Mouse (Mus musculus): ENCODE data around the gene Megf8.

Gene Megf8

DNA sequence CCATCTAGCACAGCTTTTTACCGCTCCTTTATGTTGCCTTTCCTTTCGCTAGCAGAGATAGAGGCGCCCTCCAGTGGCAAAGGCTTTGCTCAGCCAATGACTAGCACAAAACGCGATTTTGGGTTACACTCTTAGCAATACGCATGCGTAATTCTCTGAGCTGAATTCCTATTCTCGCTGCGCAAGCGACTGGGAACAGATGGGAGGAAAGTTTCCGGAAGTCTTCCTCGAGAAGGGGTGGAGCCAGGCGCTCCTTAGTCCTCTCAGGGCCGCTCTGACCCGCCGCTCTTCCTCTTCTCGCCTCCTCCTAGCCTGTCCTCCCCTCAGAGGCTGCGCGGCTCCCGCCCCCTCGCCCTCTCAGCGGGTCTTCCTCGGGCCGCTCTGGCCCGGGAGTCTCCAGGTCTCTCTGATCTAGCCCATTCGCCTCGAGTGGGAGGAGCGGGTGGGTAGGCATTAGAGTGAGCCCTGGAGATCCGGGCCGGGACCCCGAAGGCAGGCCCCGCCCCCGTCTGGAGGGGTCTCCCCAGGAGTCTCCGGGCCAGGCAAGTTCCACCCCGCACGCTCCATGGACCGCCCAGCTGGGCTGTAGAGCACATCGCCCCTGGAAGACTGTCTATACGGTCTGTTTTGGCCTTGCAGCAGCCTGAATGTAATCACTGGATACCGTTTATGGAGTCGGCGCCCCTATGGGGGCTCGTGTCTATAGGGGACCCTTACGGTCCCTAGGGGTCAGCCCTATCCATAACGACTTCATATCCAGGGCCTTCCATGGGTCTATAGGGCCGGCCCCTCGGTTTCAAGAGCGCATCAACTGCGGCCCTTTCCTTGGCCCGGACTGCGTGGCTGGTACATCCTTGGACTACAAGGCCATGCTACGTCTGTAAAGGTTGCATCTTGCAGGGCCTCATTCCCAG lies at the start of gene Megf8:
Gene Megf8, plus strand, starts transcription at position 633 of the 914 bp plus-strand sequence.
- peak; percentile 98 for DNase-seq (ENCODE audit: low read depth, low spot score)

DNA sequence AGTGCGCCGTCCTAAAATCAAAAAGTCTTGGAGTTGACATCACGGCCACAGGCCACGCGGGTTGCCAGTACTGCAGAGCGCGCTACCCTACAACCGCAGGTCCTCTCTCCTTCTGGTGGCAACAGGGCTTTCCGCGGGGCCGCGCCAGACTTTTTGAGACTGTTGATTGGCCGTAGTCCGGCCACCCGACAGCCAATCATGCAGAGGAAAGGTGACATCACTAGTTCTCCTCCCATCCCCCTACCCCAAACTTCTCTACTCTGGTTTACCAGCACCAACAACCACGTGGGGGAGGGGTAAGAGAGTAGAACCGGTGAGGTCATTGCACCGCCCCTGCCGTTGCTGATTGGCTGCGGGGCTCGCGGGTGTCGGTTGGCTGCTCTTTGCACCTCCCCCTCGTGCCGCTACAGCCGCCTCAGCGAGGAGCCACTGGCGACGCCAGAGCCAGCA lies 49.6 kb upstream of the Megf8 start, which contains the start of gene Cic:
Gene Cic, plus strand, starts transcription at position 404 of the 450 bp plus-strand sequence.
- DNase-seq (ENCODE audit: low read depth, low spot score): peak; percentile 98

- DNase-seq (ENCODE audit: low read depth, low spot score): peak; percentile 100
These were observed 49.1 kb upstream of the Megf8 start for GRCm38 (mm10) chr7:25267751-25268463.

GRCm38 (mm10) chr7:25268588-25268987 lies 48.4 kb upstream of the Megf8 start:
- no peak for DNase-seq (ENCODE audit: low read depth, low spot score)

GRCm38 (mm10) chr7:25269029-25269428 lies 47.9 kb upstream of the Megf8 start:
- no peak for DNase-seq (ENCODE audit: low read depth, low spot score)

GRCm38 (mm10) chr7:25269545-25270271 lies 47.3 kb upstream of the Megf8 start:
- no peak for DNase-seq (ENCODE audit: low read depth, low spot score)

- DNase-seq (ENCODE audit: low read depth, low spot score): no peak
These were observed 46.0 kb upstream of the Megf8 start for GRCm38 (mm10) chr7:25270652-25271633.

DNA sequence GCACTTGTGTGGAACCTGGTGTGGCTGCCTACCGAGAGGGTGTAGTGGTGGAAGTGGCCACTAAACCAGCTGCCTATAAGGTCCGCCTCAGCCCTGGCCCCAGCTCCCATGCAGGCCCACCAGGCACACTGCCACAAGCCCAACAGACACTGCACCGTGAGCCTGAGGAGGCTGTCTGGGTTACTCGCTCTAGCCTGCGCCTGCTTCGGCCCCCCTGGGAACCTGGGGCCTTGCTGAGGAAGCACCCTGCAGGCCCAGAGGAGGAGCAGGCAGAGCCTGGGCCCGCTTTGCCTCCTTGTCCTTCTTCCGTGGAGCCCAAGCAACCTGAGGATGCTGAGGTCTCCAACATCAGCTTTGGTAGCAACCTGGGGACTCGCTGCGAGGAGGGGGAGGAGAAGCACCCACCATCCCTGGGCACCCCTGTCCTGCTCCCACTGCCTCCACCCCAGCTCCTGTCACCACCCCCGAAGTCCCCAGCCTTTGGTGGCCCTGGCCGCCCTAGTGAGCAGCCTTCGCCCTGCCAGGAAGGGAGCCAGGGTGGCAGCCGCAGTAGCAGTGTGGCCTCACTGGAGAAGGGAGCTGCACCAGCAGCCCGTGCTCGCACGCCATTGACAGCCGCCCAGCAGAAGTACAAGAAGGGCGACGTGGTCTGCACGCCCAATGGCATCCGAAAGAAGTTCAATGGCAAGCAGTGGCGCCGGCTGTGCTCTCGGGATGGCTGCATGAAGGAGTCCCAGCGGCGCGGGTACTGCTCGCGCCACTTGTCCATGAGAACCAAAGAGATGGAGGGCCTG lies 45.1 kb upstream of the Megf8 start:
- DNase-seq (ENCODE audit: low read depth, low spot score): no peak

DNA sequence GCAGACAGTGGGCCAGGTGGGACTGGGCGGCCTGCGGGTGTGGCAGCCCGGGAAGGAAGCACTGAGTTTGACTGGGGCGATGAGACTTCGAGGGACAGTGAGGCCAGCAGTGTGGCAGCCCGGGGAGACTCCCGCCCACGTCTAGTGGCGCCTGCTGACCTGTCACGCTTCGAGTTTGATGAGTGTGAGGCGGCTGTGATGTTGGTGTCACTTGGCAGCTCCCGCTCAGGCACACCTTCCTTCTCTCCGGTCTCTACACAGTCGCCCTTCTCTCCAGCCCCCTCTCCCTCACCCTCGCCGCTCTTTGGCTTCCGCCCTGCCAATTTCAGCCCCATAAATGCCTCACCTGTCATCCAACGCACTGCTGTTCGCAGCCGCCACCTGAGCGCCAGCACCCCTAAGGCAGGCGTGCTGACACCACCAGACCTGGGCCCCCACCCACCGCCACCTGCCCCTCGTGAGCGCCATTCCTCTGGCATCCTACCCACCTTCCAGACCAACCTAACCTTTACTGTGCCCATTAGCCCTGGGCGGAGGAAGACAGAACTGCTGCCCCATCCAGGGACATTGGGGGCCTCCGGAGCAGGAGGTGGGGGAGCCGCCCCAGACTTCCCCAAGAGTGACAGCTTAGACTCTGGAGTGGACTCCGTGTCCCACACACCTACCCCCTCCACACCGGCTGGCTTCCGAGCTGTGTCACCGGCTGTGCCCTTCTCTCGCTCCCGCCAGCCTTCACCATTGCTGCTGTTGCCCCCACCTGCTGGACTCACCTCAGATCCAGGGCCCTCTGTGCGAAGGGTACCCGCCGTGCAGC lies 44.3 kb upstream of the Megf8 start:
- no peak for DNase-seq (ENCODE audit: low read depth, low spot score)

GRCm38 (mm10) chr7:25273259-25274241 lies 43.4 kb upstream of the Megf8 start:
- DNase-seq (ENCODE audit: low read depth, low spot score): no peak

DNA sequence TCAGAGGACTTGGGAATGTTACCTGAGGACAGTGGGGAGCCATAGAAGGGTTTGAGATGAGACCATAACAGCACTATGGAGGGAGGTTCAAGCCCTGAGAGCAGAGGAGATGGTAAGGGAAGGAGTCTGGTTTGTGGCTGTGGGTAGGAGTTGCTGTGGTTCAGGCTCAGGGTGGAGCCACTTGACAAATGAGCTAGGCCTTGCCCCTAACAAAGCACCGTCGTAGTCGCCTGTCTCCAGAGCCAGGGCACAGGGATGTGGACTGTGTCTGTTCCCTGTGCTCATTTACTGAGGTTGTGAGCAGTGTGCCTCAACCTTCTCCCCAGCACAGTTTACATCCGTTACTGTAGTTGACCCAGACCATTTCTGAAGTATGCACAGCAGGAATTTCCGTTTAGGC lies 42.4 kb upstream of the Megf8 start:
- no peak for DNase-seq (ENCODE audit: low read depth, low spot score)

GRCm38 (mm10) chr7:25274996-25275395 lies 42.0 kb upstream of the Megf8 start:
- no peak for DNase-seq (ENCODE audit: low read depth, low spot score)

- DNase-seq (ENCODE audit: low read depth, low spot score): no peak
These were observed 41.2 kb upstream of the Megf8 start for GRCm38 (mm10) chr7:25275555-25276298.

DNA sequence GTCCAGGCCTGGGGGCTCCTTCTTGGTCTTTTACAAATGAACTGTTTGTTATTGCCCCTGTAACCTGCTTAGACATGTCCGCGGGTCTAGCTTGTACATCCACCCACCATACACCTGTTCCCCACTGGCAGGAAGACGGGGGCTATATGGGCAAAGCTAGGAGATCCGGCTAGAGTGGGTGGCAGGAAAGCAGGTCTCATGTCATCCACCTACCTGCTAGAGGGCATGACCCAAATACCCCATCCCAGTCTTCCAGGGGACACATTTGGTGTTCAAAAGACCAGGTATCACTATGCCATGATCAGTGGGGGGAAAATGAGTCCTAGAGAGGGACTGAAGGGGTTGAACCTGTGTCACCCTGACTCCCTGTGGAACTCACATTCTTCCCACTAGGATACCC lies 39.6 kb upstream of the Megf8 start:
- no peak for DNase-seq (ENCODE audit: low read depth, low spot score)

GRCm38 (mm10) chr7:25277998-25278340 lies 39.0 kb upstream of the Megf8 start:
- DNase-seq (ENCODE audit: low read depth, low spot score): no peak

DNA sequence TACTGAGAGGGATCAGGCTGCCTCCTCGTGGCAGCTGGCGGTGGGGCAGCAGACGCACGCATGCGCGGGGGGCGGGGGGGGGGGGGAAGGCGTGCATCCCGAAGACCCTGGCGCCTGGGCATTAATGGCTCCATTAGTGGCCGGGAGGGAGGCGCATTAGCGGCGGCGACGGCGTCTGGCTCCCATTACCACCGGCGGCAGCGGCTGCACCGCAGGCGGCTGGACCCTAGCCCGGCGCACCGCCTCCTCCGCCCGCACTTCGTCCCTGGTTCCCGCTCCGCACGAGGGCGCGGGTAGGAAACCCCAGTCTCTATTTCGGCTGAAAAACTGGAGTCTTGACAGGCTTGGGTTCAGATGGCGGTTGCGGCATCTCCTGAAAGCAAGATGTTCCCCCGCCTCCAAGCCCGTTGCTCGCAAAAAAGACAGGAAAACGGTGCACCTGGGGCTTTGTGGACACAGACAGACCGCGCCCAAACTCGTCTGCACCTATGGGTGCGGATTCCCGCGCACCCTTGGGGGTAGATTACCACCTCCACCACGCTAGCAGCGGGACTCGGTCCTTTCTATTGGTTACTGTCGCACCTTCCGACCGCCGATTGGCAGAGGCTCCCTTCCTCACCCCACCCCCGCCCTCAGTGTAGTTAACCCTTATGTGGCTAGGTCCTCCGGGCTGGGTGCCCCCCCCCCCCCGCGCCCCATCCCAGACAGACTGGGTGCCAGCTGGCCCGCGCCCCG lies 38.5 kb upstream of the Megf8 start:
- peak; percentile 85 for DNase-seq (ENCODE audit: low read depth, low spot score)

Measured in skeletal muscle tissue, adult 2 months (tissue).